Mouse (Mus musculus): ENCODE data around the gene Slamf6.

DNA sequence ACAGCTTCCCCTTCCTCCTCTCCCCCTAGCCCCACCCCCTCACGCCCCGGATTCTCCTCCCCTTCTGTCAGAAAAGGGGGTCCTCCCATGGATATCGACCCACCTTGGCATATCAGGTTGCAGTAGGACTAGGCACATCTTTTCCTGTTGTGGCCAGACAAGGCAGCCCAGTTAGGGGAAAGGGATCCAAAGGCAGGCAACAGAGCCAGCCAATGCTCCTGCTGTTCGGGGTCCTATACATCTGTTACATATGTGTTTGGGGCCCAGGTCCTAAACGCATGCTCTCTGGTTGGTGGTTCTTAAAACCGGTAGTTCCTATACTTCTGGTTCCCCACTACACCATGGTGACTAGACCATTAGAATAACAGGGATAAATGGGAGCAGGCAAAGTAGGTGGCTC is 23.3 kb downstream of the Slamf6 start:
- no peak for TF ChIP-seq CTCF (IDR thresholded peaks at IDR 0.05)
- TF ChIP-seq EP300 (IDR thresholded peaks at IDR 0.05): no peak
